Mouse (Mus musculus) neural tube, embryonic 11.5 days (tissue): Measurements from ENCODE around the gene Rhoh. TPM values are rescaled to one million over a fixed set of nuclear protein-coding genes. Genes with fewer than 3 reads are reported as not detected.
A peak's percentile ranks its signal among the peaks of the same experiment; 100 is the strongest.

ENCODE experiments used
- ATAC-seq: fragments of 200-750 bp; cut with Nextera tagmentation; 2 replicates; pipeline ENCODE4 v1.8.0; 2017; ENCODE audit warnings: moderate number of reproducible peaks, mild to moderate bottlenecking, moderate TSS enrichment, moderate library complexity; ENCODE audit not compliant: insufficient read depth, low FRiP score, low TSS enrichment
- DNase-seq: peaks from one replicate; pipeline ENCODE4 v3.0.0-alpha.2; 2015; ENCODE audit warnings: low spot score
- H3K27ac ChIP-seq: fragments of 300-500 bp; sonication (generic); 2 replicates; pipeline ENCODE4 v1.5.1; 2014; ENCODE audit warnings: low read depth, mild to moderate bottlenecking, low read length
- H3K27me3 ChIP-seq: fragments of 300-500 bp; sonication (generic); 2 replicates; pipeline ENCODE4 v1.6.1; 2014; ENCODE audit warnings: mild to moderate bottlenecking, low read length, mixed read lengths; ENCODE audit not compliant: control insufficient read depth, insufficient read depth
- H3K36me3 ChIP-seq: fragments of 300-500 bp; sonication (generic); 2 replicates; pipeline ENCODE4 v1.6.1; 2014; ENCODE audit warnings: mild to moderate bottlenecking, low read length, moderate library complexity, mixed read lengths; ENCODE audit not compliant: control insufficient read depth, insufficient read depth
- H3K4me1 ChIP-seq: fragments of 300-500 bp; sonication (generic); 2 replicates; pipeline ENCODE4 v1.6.1; 2014; ENCODE audit warnings: low read length, mixed read lengths; ENCODE audit not compliant: control insufficient read depth, insufficient read depth
- H3K4me2 ChIP-seq: fragments of 300-500 bp; sonication (generic); 2 replicates; pipeline ENCODE4 v1.6.1; 2014; ENCODE audit warnings: low read depth, mild to moderate bottlenecking, moderate library complexity
- H3K4me3 ChIP-seq: fragments of 300-500 bp; sonication (generic); 2 replicates; pipeline ENCODE4 v1.5.1; 2014; ENCODE audit warnings: low read depth, low read length
- H3K9ac ChIP-seq: fragments of 300-500 bp; sonication (generic); 2 replicates; pipeline ENCODE4 v1.6.1; 2014; ENCODE audit warnings: mild to moderate bottlenecking, low read length
- H3K9me3 ChIP-seq: fragments of 300-500 bp; sonication (generic); 2 replicates; pipeline ENCODE4 v1.6.1; 2016; ENCODE audit warnings: low read length; ENCODE audit not compliant: control insufficient read depth
- WGBS: fragments of 180-500 bp; shearing (Covaris S2); extraction: QIAGEN DNeasy Blood & Tissue Kit; methylation state at CpG from one replicate; pipeline ENCODE4 v1.1.7; 2014; 5-methylcytosine and 5-hydroxymethylcytosine counted together
- polyA plus RNA-seq: library from polyadenylated mRNA; unstranded; fragments of >200 nt; fragmentation: Nextera tagmentation; extraction: Ambion mirVana; gene quantifications from 2 replicates; pipeline ENCODE4 v1.2.1, GENCODE M21; 2014

Gene Rhoh
- polyA plus RNA-seq, 1 experiment from 2014 or later = 0.73 TPM

GRCm38 (mm10) chr5:65934783-65935182 is 73.8 kb downstream of the Rhoh start, which contains the start of gene Chrna9:
Chrna9 (plus strand) TSS chr5:65934921.
- no peak within 1 kb of the TSS for H3K27ac ChIP-seq
- H3K4me3 ChIP-seq = no peak within 1 kb of the TSS
- no peak within 1 kb of the TSS for H3K9ac ChIP-seq
- no peaks in the 10 kb centered on the region for H3K9me3 ChIP-seq
- DNase-seq (no peak), ATAC-seq (no peak)
- H3K4me2 ChIP-seq = no peak within 1 kb of the TSS
- WGBS = 87% methylated on average over 5 of the region's 5 CpGs
- H3K36me3 ChIP-seq = no peaks in the 10 kb centered on the region
- H3K27me3 ChIP-seq = no peaks in the 10 kb centered on the region
- H3K4me1 ChIP-seq = no peaks in the 10 kb centered on the region

GRCm38 (mm10) chr5:65937011-65937726 is 76.2 kb downstream of the Rhoh start:
- no peak overlapping the region for H3K4me3 ChIP-seq
- WGBS = 71% methylated on average over 11 of the region's 11 CpGs
- no peaks in the 10 kb centered on the region for H3K36me3 ChIP-seq
- H3K9ac ChIP-seq = no peak overlapping the region
- H3K27me3 ChIP-seq = no peaks in the 10 kb centered on the region
- DNase-seq (no peak), ATAC-seq (no peak)
- H3K4me1 ChIP-seq = no peaks in the 10 kb centered on the region
- H3K9me3 ChIP-seq = no peaks in the 10 kb centered on the region
- no peak overlapping the region for H3K27ac ChIP-seq
- H3K4me2 ChIP-seq = no peak overlapping the region

- Histone ChIP-seq H3K4me3 (no peak overlapping the region), H3K4me2 (no peak overlapping the region), H3K4me1 (no peaks in the 10 kb centered on the region), H3K9me3 (no peaks in the 10 kb centered on the region), H3K27me3 (no peaks in the 10 kb centered on the region), H3K36me3 (no peaks in the 10 kb centered on the region), H3K27ac (no peak overlapping the region), H3K9ac (no peak overlapping the region)
- DNase-seq = peak; percentile 83
- 60% methylated on average over 9 of the region's 9 CpGs for WGBS
- ATAC-seq = peak; percentile 75
Measured at GRCm38 (mm10) chr5:65937998-65938715, 77.1 kb downstream of the Rhoh start.

DNA sequence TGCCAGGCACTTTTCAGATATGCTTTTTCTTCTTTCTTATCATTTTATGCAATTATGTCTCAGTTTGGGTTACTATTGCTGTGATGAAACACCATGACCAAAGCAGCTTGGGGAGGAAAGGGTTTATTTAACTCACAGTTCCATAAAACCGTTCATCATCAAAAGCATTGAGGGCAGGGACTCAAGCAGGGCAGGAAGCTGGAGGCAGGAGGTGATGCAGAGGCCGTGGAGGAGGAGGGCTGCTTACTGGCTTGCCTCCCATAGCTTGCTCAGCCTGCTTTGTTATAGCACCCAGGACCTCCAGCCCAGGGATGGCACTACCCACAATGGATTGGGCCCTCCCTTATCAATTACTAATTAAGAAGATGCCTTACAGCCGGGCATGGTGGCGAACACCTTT is 80.1 kb downstream of the Rhoh start:
- no peaks in the 10 kb centered on the region for H3K4me1 ChIP-seq
- H3K27ac ChIP-seq = no peak overlapping the region
- H3K4me2 ChIP-seq = no peak overlapping the region
- DNase-seq (no peak), ATAC-seq (no peak)
- H3K9me3 ChIP-seq = no peaks in the 10 kb centered on the region
- no peaks in the 10 kb centered on the region for H3K36me3 ChIP-seq
- H3K27me3 ChIP-seq = no peaks in the 10 kb centered on the region
- no peak overlapping the region for H3K4me3 ChIP-seq
- 67% methylated on average over 4 of the region's 4 CpGs for WGBS
- no peak overlapping the region for H3K9ac ChIP-seq

Other genes with a start within 250 kb of the Rhoh start
- 124 TPM in 2 replicates for gene Pds5a, start 162.9 kb upstream of the Rhoh start, polyA plus RNA-seq
- 34.9 and 38.1 TPM in 2 replicates for gene N4bp2, start 97.7 kb upstream of the Rhoh start, polyA plus RNA-seq
- gene Chrna9, start 73.7 kb downstream of the Rhoh start, polyA plus RNA-seq = 0.47 and 0.57 TPM in 2 replicates
- 0.38 TPM in 1 of 2 replicates, not detected in the other for gene 9130230L23Rik, start 143.1 kb downstream of the Rhoh start, polyA plus RNA-seq